Mouse (Mus musculus): ENCODE results near the gene Zfp853.

- TF ChIP-seq CTCF (IDR thresholded peaks at IDR 0.05; ENCODE audit: control insufficient read depth, insufficient read depth, insufficient replicate concordance, low read depth, low read length), result no peak
- no peak for TF ChIP-seq POLR2A (IDR thresholded peaks at IDR 0.05; ENCODE audit: control insufficient read depth, low read depth, low read length)
These were observed 4.6 kb upstream of the Zfp853 start for GRCm38 (mm10) chr5:143297986-143298385.

Data from testis, adult 2 months (tissue).